Mouse (Mus musculus): ENCODE results near the gene Nr1d1. TPM values are rescaled to one million over a fixed set of nuclear protein-coding genes. Genes with fewer than 3 reads are reported as not detected.

Nr1d1 gene
- polyA plus RNA-seq, 1 experiment, result 156 TPM

DNA sequence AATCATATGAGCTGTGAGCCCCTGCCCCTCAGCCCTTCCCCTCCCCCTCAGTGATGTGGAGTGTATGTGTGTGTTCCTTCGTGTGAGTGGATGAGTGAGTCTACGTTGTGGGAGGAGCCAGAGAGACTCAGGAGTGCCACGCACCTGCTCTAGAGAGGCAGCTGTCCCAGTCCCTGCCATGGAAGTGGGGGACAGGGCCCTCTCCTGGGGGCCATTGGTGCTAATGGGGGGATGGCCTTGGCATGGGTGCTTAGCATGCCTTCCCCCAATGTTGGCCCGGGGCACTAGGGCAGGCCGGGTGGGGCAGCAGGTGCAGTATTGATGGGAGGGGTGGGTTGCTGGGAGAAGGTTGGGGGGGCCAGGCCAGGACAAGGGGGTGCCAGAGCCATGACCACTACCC lies 8.3 kb downstream of the Nr1d1 start:
- Histone ChIP-seq H3K4me3 (ENCODE audit: insufficient read depth, low read length) (no peak overlapping the region), H3K4me1 (ENCODE audit: control insufficient read depth, insufficient read depth, low read length) (no peaks in the 10 kb centered on the region; the same call in 1 of the 2 replicates), H3K27ac (ENCODE audit: insufficient read depth, low read length) (no peak overlapping the region)
- no peak for TF ChIP-seq POLR2A (IDR thresholded peaks at IDR 0.05; ENCODE audit: extremely low read depth, insufficient read depth, low read length)
- no peak for TF ChIP-seq CTCF (IDR thresholded peaks at IDR 0.05; ENCODE audit: extremely low read depth, insufficient read depth, low read length)

GRCm38 (mm10) chr11:98766346-98766745 lies 8.8 kb downstream of the Nr1d1 start:
- no peak for TF ChIP-seq POLR2A (IDR thresholded peaks at IDR 0.05; ENCODE audit: extremely low read depth, insufficient read depth, low read length)
- no peak for TF ChIP-seq CTCF (IDR thresholded peaks at IDR 0.05; ENCODE audit: extremely low read depth, insufficient read depth, low read length)
- Histone ChIP-seq H3K4me3 (ENCODE audit: insufficient read depth, low read length) (no peak overlapping the region), H3K4me1 (ENCODE audit: control insufficient read depth, insufficient read depth, low read length) (no peaks in the 10 kb centered on the region; the same call in 1 of the 2 replicates), H3K27ac (ENCODE audit: insufficient read depth, low read length) (no peak overlapping the region)

DNA sequence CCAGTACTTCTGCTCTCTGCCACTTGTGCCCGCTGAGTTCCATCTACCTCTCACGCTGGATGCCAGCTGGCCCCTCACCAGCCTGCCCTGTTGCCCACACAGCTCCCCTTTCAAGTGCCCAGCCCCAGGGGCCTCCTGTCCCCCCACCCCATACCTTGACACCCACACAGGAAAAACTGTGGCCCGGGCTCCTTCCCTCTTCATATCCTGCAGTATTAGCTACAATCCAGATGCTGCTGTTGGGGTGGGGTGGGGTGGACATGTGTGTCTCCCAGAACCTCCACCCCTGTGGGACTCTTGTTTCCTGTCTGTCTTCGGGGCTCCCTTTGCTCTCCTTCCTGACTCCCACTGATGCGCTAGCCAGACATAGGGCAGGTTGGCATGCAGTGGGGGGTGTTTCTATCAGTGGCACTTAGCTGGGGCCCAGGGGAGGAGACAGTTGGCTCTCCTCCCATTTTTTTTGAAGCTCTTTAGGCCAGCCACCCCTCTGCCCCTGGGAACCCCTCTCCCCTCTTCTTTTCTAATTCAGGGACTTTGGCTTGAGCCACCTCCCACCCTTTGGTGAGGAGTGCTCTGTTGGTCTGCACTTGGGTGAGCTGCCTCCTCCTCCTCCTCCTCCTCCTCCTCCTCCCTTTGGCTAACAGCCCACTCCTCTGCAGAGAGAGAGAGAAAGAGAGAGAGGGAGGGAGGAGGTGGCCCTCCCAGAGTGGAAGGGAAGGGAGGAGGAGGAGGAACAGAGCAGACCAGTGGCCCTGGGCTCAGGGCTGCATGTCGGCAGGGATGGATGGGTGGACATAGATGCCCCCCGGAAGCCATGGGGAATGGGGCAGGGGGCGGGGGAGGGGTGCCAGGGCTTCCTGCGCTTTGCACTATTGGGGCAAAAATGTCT lies 9.5 kb downstream of the Nr1d1 start:
- no peak for TF ChIP-seq POLR2A (IDR thresholded peaks at IDR 0.05; ENCODE audit: extremely low read depth, insufficient read depth, low read length)
- no peak for TF ChIP-seq CTCF (IDR thresholded peaks at IDR 0.05; ENCODE audit: extremely low read depth, insufficient read depth, low read length)
- H3K27ac ChIP-seq (ENCODE audit: insufficient read depth, low read length), result no peak overlapping the region
- no peaks in the 10 kb centered on the region; the same call in 1 of the 2 replicates for H3K4me1 ChIP-seq (ENCODE audit: control insufficient read depth, insufficient read depth, low read length)
- H3K4me3 ChIP-seq (ENCODE audit: insufficient read depth, low read length), result no peak overlapping the region

- no peak overlapping the region for H3K27ac ChIP-seq (ENCODE audit: insufficient read depth, low read length)
Measured at GRCm38 (mm10) chr11:98764746-98765145, 10.4 kb downstream of the Nr1d1 start.

DNA sequence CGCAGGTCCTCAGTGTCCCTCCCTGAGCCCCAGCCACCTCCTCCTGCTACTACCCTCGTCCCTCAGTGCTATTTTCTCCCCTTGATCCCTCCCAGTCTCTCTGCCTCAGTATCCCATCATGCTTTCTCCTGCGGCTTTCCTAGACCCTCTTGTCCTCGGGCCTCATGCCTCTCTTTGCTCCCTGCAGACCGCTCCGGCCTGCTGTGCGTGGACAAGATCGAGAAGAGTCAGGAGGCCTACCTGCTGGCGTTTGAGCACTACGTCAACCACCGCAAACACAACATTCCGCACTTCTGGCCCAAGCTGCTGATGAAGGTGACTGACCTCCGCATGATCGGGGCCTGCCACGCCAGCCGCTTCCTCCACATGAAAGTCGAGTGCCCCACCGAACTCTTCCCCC lies 11.0 kb downstream of the Nr1d1 start:
- H3K4me3 ChIP-seq (ENCODE audit: insufficient read depth, low read length), result no peak overlapping the region
- H3K4me1 ChIP-seq (ENCODE audit: control insufficient read depth, insufficient read depth, low read length), result no peaks in the 10 kb centered on the region
- no peak overlapping the region for H3K27ac ChIP-seq (ENCODE audit: insufficient read depth, low read length)
- TF ChIP-seq POLR2A (IDR thresholded peaks at IDR 0.05; ENCODE audit: extremely low read depth, insufficient read depth, low read length) (no peak), CTCF (IDR thresholded peaks at IDR 0.05; ENCODE audit: extremely low read depth, insufficient read depth, low read length) (no peak)

More at GRCm38 (mm10) chr11:98764746-98765145, 10.4 kb downstream of the Nr1d1 start:
- no peak for TF ChIP-seq CTCF (IDR thresholded peaks at IDR 0.05; ENCODE audit: extremely low read depth, insufficient read depth, low read length)
- no peak for TF ChIP-seq POLR2A (IDR thresholded peaks at IDR 0.05; ENCODE audit: extremely low read depth, insufficient read depth, low read length)
- H3K4me1 ChIP-seq (ENCODE audit: control insufficient read depth, insufficient read depth, low read length), result no peaks in the 10 kb centered on the region; the same call in 1 of the 2 replicates
- no peak overlapping the region for H3K4me3 ChIP-seq (ENCODE audit: insufficient read depth, low read length)

GRCm38 (mm10) chr11:98763502-98763861 lies 11.7 kb downstream of the Nr1d1 start:
- TF ChIP-seq CTCF (IDR thresholded peaks at IDR 0.05; ENCODE audit: extremely low read depth, insufficient read depth, low read length), result no peak
- no peak for TF ChIP-seq POLR2A (IDR thresholded peaks at IDR 0.05; ENCODE audit: extremely low read depth, insufficient read depth, low read length)
- H3K4me1 ChIP-seq (ENCODE audit: control insufficient read depth, insufficient read depth, low read length), result no peaks in the 10 kb centered on the region
- no peak overlapping the region for H3K27ac ChIP-seq (ENCODE audit: insufficient read depth, low read length)
- no peak overlapping the region for H3K4me3 ChIP-seq (ENCODE audit: insufficient read depth, low read length)

GRCm38 (mm10) chr11:98762756-98763501 lies 12.2 kb downstream of the Nr1d1 start:
- H3K4me1 ChIP-seq (ENCODE audit: control insufficient read depth, insufficient read depth, low read length), result no peaks in the 10 kb centered on the region
- TF ChIP-seq CTCF (IDR thresholded peaks at IDR 0.05; ENCODE audit: extremely low read depth, insufficient read depth, low read length) (peak; percentile 27; the same call in 1 of the 2 replicates), POLR2A (IDR thresholded peaks at IDR 0.05; ENCODE audit: extremely low read depth, insufficient read depth, low read length) (0 out of 2 replicates have a peak, but pooled peaks have one; percentile 17)
- no peak overlapping the region for H3K4me3 ChIP-seq (ENCODE audit: insufficient read depth, low read length)
- no peak overlapping the region for H3K27ac ChIP-seq (ENCODE audit: insufficient read depth, low read length)

GRCm38 (mm10) chr11:98761939-98762338 lies 13.2 kb downstream of the Nr1d1 start:
- Histone ChIP-seq H3K4me3 (ENCODE audit: insufficient read depth, low read length) (no peak overlapping the region), H3K4me1 (ENCODE audit: control insufficient read depth, insufficient read depth, low read length) (no peaks in the 10 kb centered on the region), H3K27ac (ENCODE audit: insufficient read depth, low read length) (no peak overlapping the region)
- TF ChIP-seq CTCF (IDR thresholded peaks at IDR 0.05; ENCODE audit: extremely low read depth, insufficient read depth, low read length), result no peak
- TF ChIP-seq POLR2A (IDR thresholded peaks at IDR 0.05; ENCODE audit: extremely low read depth, insufficient read depth, low read length), result no peak

DNA sequence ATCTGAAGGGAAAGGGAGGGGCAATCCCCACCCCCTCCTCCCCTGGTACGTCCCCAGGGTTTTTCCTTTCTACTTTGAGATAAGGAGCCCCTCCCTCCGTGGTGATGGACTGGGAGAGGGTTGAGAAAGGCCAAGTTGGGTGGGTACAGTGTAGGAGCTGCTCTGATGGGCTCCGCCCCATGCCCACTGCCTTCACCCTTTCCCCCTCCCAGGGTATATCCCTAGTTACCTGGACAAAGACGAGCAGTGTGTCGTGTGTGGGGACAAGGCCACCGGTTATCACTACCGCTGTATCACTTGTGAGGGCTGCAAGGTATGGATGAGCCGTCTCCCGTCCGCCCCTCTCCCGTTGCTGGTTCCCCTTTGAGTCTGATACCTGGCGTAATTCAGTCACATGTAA lies 18.4 kb downstream of the Nr1d1 start:
- Histone ChIP-seq H3K4me1 (ENCODE audit: control insufficient read depth, insufficient read depth, low read length) (peaks cover 21% of the 10 kb centered on the region), H3K4me3 (ENCODE audit: insufficient read depth, low read length) (no peak overlapping the region), H3K27ac (ENCODE audit: insufficient read depth, low read length) (no peak overlapping the region)
- TF ChIP-seq POLR2A (IDR thresholded peaks at IDR 0.05; ENCODE audit: extremely low read depth, insufficient read depth, low read length) (no peak), CTCF (IDR thresholded peaks at IDR 0.05; ENCODE audit: extremely low read depth, insufficient read depth, low read length) (no peak)
